Mouse (Mus musculus) frontal cortex, postnatal 25 days (tissue): ENCODE measurements around the gene Tceal6.
A peak's percentile ranks its signal among the peaks of the same experiment; 100 is the strongest.
"Not testable (repeated sequence)": the region's sequence is repeated elsewhere in the genome, so short reads cannot be mapped to it uniquely, and the experiment has no call there.

Experiments
- DNase-seq, 2 experiments: peaks; one replicate each; pipeline ENCODE4 v3.0.0; 2022; ENCODE audit warnings: low spot score in 2 of 2

Gene Tceal6

DNA sequence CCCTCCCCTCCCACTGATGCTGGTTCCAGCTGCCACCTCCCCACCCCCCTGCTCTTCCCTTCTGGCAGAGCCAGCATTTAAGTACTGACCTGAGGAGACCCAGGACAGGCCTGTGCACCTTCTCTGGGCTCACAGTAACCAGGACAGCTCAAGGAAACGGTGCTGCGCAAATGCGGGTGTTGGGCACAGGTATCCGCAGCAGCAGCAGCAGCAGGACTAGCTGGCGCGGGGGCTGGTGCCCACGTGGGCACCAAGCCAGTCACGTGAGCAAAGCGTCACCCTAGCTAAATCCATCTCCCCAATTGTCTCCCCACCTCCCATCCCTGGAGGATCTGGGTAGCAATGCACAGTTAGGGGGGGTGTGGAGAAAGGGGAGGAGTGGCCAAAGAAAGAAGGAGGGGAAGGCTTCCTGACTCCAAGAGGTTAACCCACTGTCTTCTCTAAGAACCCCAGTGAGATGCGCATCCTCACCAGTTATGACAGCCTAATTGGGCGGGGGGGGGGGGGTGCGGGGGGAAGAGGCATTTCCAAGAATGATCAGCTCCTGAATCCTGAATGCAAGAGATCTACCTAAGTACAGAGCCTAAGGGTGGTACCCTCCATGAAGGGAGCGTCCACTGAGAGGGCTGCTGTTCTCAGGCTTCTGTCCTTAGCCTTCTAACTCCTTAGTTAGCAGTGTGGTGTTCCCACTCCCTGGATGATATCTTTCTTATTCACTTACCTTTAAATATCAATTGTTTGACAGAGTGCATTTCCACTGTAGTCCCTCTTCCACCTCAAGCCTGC, at the start of gene Tceal6:
Tceal6 (minus strand) TSS at position 252 of the 786 bp plus-strand sequence.
- peak; percentile 6 to 8 for DNase-seq

DNA sequence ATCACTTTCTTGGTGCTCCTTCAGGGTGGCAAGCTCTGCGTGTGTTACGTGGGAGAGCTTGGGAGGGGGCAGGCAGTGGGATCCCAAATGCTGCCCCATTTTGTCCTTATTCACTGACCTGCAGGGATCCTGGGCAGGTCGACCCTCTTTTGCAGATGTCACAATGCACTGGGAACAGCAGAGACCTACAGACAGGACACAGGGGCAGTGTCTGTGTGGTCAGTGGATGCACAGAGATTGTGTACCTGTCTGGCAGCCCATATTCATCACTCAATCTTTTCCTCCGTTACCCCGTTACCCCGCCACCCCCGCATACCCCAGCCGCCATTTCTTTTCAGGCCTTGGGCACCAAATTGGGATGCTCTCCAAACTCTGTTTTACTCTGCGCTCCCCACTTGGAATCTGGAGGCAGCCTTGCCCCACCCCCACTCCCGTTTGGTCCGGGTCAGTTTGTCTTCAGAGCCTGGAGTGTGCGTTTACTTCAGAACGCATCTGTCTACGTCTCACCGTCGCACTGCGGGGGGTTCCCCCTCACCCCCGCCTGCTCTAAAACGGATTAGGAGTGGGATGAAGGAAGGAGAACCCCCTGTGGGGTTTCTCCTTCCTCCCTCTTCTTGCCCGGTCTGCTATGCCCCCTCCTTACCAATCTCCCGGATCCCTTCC, 583 bp downstream of the Tceal6 start:
- DNase-seq: peak in 1 of 2 experiments; percentile 5

DNA sequence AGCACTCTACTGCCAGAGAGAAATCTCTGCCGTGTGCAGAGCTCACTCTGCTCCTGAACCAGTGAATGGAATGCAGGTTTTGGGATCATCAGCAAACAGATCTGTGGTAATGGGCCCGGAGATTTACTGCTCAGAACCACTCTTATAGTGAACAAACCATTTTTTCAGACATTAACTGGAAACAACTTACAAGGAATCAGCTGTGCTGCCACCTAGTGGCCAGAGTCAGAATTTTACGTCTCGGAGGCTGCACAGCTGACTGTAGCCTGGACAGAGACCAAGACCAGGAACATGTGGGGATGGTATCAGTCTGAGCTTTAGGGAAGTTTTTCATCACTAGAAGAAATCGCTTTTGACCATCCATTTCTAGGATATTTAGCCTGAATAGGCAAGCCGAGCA, 20.6 kb downstream of the Tceal6 start:
- not testable (repeated sequence) for DNase-seq

DNA sequence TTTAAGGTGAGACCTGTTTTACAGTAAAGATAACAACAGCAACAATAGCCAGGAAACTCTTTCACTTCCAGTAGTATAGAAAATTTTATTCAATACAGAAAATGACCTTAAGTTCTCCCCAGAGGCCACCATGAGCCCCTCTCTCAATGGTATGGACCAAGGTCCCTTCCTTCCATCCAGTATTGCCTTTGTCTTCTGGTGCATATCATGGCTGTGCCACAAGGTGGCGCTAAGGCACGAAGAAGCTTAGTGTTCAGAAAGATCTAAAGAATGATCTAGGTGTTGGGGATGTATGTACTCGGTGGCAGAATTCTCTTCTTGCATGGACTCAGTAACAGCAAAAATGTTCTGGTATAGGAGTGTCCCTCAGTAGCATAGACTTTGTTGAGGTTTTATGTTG, 21.8 kb downstream of the Tceal6 start:
- DNase-seq: not testable (repeated sequence)

DNA sequence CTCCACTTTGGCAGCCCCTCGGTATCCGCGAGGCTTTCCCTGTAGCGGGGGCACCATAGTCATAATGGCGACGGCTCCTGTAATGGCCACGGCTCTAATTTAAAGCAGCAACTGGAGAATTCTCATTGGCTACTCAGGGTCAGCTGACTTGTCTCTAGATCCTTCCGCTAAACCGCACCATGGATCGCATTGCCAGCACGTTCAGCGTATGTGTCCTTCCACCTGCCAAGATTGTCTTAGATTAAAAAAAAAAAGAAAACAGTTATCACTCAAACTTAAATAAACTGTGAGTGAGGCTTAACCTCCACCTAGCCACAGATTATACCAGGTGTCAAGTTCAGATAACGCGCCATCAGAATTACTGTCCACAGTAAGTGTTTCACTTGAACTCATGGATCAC, 33.0 kb downstream of the Tceal6 start, which contains the start of gene Gm15023:
Gm15023 (minus strand) TSS at position 101 of the 400 bp plus-strand sequence.
- not testable (repeated sequence) for DNase-seq
